In the genomic region with DNA sequence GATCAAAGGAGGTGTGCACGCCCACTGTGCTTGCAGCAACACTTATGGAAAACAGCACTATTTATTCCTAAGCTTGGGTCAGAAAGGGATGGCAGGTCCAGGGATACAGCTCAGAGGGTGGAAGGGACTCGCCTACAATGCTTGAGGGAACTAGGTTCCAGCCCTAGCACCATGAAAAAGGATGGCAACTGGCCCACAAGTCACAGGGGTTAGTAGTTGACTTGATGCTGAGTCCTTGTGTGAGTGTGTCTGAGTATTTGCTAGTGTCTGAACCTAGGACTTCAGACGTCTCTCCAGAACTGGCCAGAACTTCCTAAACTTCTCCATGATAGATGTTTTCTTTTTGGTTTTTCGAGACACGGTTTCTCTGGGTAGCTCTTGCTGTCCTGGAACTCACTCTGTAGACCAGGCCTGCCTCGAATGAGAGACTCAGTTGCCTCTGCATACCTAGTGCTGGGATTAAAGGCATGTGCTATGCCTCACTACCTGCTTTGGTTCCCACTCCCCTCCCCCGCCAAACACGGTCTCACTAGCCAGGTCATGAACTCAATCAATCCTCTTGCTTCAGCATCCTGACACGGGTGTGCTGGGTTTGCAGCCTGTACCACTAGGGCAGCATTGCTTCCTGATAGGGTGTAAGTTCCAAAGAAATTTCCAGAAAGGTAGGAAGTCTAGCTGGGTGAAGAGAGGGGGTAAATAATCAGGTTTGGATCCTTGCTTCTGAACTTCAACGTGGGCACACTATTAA, we compare ENCODE assay signal across 8 mouse cellular contexts. TPM values are rescaled to one million over a fixed set of nuclear protein-coding genes. Genes with fewer than 3 reads are reported as not detected.
DNase-seq lines count a peak whose midpoint lies in the region; ATAC-seq and TF ChIP-seq lines count a peak whose summit lies in the region.

No protein-coding gene starts in this region.

- no peak for TF ChIP-seq POLR2A in kidney, adult 2 months (IDR thresholded peaks at IDR 0.05; ENCODE audit: low read depth, low read length)

- H3K27ac ChIP-seq in kidney, adult 2 months (ENCODE audit: insufficient read depth, low read depth, low read length): peak overlapping the region; percentile 33; the same call in 1 of the 2 replicates
- peak overlapping the region; percentile 75 for H3K27ac ChIP-seq in forebrain, embryonic 15.5 days (replicated peaks)
- H3K27ac ChIP-seq in midbrain, embryonic 10.5 days (replicated peaks): peak overlapping the region; percentile 96

- no peaks in the 10 kb centered on the region for H3K27me3 ChIP-seq in kidney, adult 2 months (replicated peaks; ENCODE audit: control insufficient read depth, insufficient read depth, low read length)
- no peaks in the 10 kb centered on the region for H3K27me3 ChIP-seq in forebrain, embryonic 15.5 days
- no peaks in the 10 kb centered on the region for H3K27me3 ChIP-seq in midbrain, embryonic 10.5 days (ENCODE audit: low read depth, poor library complexity, severe bottlenecking)

- peaks cover 2% of the 10 kb centered on the region; the same call in 1 of the 2 replicates for H3K36me3 ChIP-seq in kidney, adult 2 months (ENCODE audit: control insufficient read depth, insufficient read depth, low read length)
- H3K36me3 ChIP-seq in forebrain, embryonic 15.5 days: peaks cover 5% of the 10 kb centered on the region
- peaks cover 11% of the 10 kb centered on the region for H3K36me3 ChIP-seq in midbrain, embryonic 10.5 days

- no peak for DNase-seq in kidney, adult 2 months
- no peak for DNase-seq in kidney, adult 9 months
- DNase-seq in kidney, postnatal 25 days: peak; percentile 37 to 69
- no peak for DNase-seq in midbrain, embryonic 10.5 days (ENCODE audit: low spot score)
- peak; percentile 36 for DNase-seq in thymus, postnatal 25 days
- DNase-seq in gastrocnemius, adult 18-20 months (ENCODE audit: low spot score): no peak

- H3K9me3 ChIP-seq in forebrain, embryonic 15.5 days: no peaks in the 10 kb centered on the region
- H3K9me3 ChIP-seq in midbrain, embryonic 10.5 days (replicated peaks): no peaks in the 10 kb centered on the region

- no peak for TF ChIP-seq CTCF in kidney, adult 2 months (conservative IDR thresholded peaks at IDR 0.05; ENCODE audit: insufficient read depth, insufficient read length, low read depth, low read length)

- peak overlapping the region; percentile 12; the same call in 1 of the 2 replicates for H3K4me3 ChIP-seq in kidney, adult 2 months (ENCODE audit: insufficient read depth, low read depth, low read length)
- H3K4me3 ChIP-seq in forebrain, embryonic 15.5 days: peak overlapping the region; percentile 52
- H3K4me3 ChIP-seq in midbrain, embryonic 10.5 days: peak overlapping the region; percentile 91

- peak; percentile 50 for ATAC-seq in cerebellum, adult (ENCODE audit: insufficient number of reproducible peaks, low FRiP score, low TSS enrichment)
- peak; percentile 65; the same call in 1 of the 2 replicates for ATAC-seq in forebrain, embryonic 15.5 days (replicated peaks)

- peak overlapping the region; percentile 53 for H3K4me2 ChIP-seq in forebrain, embryonic 15.5 days (replicated peaks)

- H3K9ac ChIP-seq in forebrain, embryonic 15.5 days (replicated peaks): peak overlapping the region; percentile 77

- WGBS in kidney, adult 2 months: 46% methylated on average over 10 of the region's 10 CpGs
- 65% methylated on average over 10 of the region's 10 CpGs for WGBS in forebrain, embryonic 15.5 days
- WGBS in midbrain, embryonic 10.5 days: 64% methylated on average over 10 of the region's 10 CpGs

- peaks cover 13% of the 10 kb centered on the region; the same call in 1 of the 2 replicates for H3K4me1 ChIP-seq in kidney, adult 2 months (ENCODE audit: control insufficient read depth, insufficient read depth, low read length)
- H3K4me1 ChIP-seq in forebrain, embryonic 15.5 days: peaks cover 32% of the 10 kb centered on the region
- H3K4me1 ChIP-seq in midbrain, embryonic 10.5 days: peaks cover 46% of the 10 kb centered on the region

RNA-seq across cellular contexts. Expression of a gene that starts 0.7 kb away (rescaled TPM):
- 76.1 and 117 TPM in 2 replicates for polyA plus RNA-seq in kidney, adult 2 months (2012; rRNA removed)
- polyA plus RNA-seq in forebrain, embryonic 15.5 days (2015; fragmentation: Nextera tagmentation; extraction: Ambion mirVana): 452 and 469 TPM in 2 replicates
- 290 and 319 TPM in 2 replicates for polyA plus RNA-seq in midbrain, embryonic 10.5 days (2016; fragmentation: Nextera tagmentation; extraction: Ambion mirVana)
- total RNA-seq in gastrocnemius, adult 18-20 months (2021): 100 to 1,000 TPM; 276 to 291 TPM

RNA-seq across cellular contexts. Expression of a gene that starts 14.7 kb away (rescaled TPM):
- 9.1 and 10.1 TPM in 2 replicates for polyA plus RNA-seq in kidney, adult 2 months (2012; rRNA removed)
- polyA plus RNA-seq in forebrain, embryonic 15.5 days (2015; fragmentation: Nextera tagmentation; extraction: Ambion mirVana): 4.6 and 5.8 TPM in 2 replicates
- 9.7 and 10.0 TPM in 2 replicates for polyA plus RNA-seq in midbrain, embryonic 10.5 days (2016; fragmentation: Nextera tagmentation; extraction: Ambion mirVana)
- 10 to 100 TPM; 15.8 to 16.4 TPM for total RNA-seq in gastrocnemius, adult 18-20 months (2021)

RNA-seq across cellular contexts. Expression of a gene that starts 48.1 kb away (rescaled TPM):
- polyA plus RNA-seq in kidney, adult 2 months (2012; rRNA removed): 20.3 and 22.7 TPM in 2 replicates
- polyA plus RNA-seq in forebrain, embryonic 15.5 days (2015; fragmentation: Nextera tagmentation; extraction: Ambion mirVana): 6.4 and 7.7 TPM in 2 replicates
- 8.6 and 8.8 TPM in 2 replicates for polyA plus RNA-seq in midbrain, embryonic 10.5 days (2016; fragmentation: Nextera tagmentation; extraction: Ambion mirVana)
- 1 to 10 TPM; 5.5 to 6.5 TPM for total RNA-seq in gastrocnemius, adult 18-20 months (2021)

Comparison
In these comparisons a context has a peak if more than half of its experiments do, and no peak if none do; other contexts are left out.
1. DNase-seq: peak in kidney, postnatal 25 days (2 of 2) and thymus, postnatal 25 days (single experiment); none in kidney, adult 2 months (single experiment), kidney, adult 9 months (single experiment), midbrain, embryonic 10.5 days (single experiment) and gastrocnemius, adult 18-20 months (single experiment).
2. H3K27ac ChIP-seq: peak in every context shown above with its lines; median percentile 96 in midbrain, embryonic 10.5 days; 75 in forebrain, embryonic 15.5 days; 33 in kidney, adult 2 months.
3. H3K4me3 ChIP-seq: peak in every context shown above with its lines; median percentile 91 in midbrain, embryonic 10.5 days; 52 in forebrain, embryonic 15.5 days; 12 in kidney, adult 2 months.